Mouse (Mus musculus) right cerebral cortex, adult 2 months (tissue): ENCODE results near the gene Gstm3.

ENCODE experiments used
- DNase-seq, 2 experiments: peaks; one replicate each; pipeline ENCODE4 v3.0.0; 2021 to 2022; ENCODE audit warnings: low spot score in 2 of 2

Gene Gstm3

DNA sequence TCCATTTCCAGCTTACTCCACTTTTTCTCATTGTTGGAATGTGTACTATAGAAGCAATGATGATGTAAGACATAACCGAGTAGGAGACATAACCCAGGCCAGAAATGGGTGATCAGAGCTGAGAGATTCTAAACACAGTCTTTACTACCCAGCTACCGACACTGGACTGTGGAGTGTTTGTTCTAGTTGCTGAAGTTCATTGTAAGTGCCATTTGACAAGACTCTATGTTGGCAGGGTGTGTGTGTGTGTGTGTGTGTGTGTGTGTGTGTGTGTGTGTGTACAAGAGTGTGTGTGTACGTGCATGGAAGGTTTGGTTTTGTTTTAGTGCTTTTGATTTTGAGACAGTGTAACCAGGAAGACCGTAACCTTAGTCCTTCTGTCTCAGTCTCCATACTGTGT is 39.4 kb downstream of the Gstm3 start:
- no peak for DNase-seq

- no peak for DNase-seq
Measured at GRCm38 (mm10) chr3:107929243-107929642, 39.8 kb downstream of the Gstm3 start.

GRCm38 (mm10) chr3:107928691-107929090 is 40.4 kb downstream of the Gstm3 start:
- DNase-seq, result no peak

- DNase-seq, result no peak
Measured at GRCm38 (mm10) chr3:107927841-107928240, 41.2 kb downstream of the Gstm3 start.

DNA sequence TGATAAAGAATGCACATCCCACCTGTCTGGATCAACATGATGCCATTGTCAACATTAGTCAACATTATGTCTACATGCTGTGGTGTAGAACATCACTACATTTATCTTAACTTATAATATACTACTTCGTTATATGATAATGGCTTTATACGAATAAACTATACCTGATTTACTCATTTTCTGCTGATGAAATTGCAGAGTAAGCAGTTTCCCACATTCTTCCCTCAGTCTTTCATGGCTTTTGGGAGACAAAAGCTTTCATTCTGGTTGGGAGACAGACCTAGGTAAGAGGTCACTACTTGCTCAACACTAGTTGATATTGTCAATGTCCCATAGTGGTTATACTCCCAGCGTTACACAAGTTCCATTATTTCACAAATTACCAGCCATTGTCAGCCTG is 43.7 kb downstream of the Gstm3 start:
- no peak for DNase-seq

GRCm38 (mm10) chr3:107920348-107920747 is 48.7 kb downstream of the Gstm3 start:
- no peak for DNase-seq

GRCm38 (mm10) chr3:107917783-107918408 is 51.2 kb downstream of the Gstm3 start:
- peak; percentile 74 to 75 for DNase-seq

- DNase-seq, result no peak
Measured at GRCm38 (mm10) chr3:107917097-107917496, 52.0 kb downstream of the Gstm3 start.

GRCm38 (mm10) chr3:107916674-107917073 is 52.4 kb downstream of the Gstm3 start:
- no peak for DNase-seq
